Mouse (Mus musculus) ZHBTc4 (cell line): ENCODE results near the gene Serf2.

Experiments used
- DNase-seq: peaks from one replicate; pipeline ENCODE4 v3.0.0-alpha.2; 2011; ENCODE audit warnings: low read depth, low spot score

Serf2 gene

GRCm38 (mm10) chr2:121448739-121449535 lies at the start of gene Serf2:
Gene Serf2 (plus strand): TSS chr2:121449195.
- DNase-seq = peak; percentile 100

DNA sequence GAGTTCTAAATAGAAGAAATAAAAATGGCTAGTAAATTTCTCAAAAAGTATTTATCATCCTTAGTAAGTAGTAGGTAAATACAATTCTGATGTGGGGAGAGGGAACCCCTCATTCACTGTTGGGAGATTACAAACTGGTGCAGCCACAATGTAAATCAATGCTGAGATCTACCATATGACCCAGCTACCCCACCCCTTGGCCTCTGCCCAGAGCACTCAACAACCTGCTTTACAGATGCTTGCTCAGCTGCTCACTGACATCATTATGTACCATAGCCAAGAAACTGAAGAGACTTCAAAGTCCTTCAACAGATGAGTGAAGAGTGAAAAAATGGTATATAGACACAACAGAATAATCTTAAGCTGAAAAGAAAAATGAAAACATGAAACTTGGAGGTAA lies 45.7 kb upstream of the Serf2 start:
- DNase-seq = no peak

DNA sequence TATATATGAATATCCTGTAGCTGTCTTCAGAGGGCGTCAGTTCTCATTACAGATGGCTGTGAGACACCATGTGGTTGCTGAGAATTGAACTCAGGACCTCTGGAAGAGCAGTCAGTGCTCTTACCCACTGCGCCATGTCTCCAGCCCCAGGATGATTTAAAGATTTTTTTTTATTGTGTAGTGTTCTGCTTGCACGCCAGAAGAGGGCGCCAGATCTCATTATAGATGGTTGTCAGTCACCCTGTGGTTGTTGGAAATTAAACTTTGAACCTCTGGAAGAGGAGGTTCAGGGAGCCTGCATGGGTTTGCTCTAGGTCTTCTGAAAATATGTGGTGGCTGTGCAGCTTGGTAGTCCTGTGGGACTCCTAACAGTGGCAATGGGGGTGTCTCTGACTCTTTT lies 40.8 kb upstream of the Serf2 start:
- peak; percentile 85 for DNase-seq

- no peak for DNase-seq
Observed at GRCm38 (mm10) chr2:121412843-121413386, 36.1 kb upstream of the Serf2 start.

DNA sequence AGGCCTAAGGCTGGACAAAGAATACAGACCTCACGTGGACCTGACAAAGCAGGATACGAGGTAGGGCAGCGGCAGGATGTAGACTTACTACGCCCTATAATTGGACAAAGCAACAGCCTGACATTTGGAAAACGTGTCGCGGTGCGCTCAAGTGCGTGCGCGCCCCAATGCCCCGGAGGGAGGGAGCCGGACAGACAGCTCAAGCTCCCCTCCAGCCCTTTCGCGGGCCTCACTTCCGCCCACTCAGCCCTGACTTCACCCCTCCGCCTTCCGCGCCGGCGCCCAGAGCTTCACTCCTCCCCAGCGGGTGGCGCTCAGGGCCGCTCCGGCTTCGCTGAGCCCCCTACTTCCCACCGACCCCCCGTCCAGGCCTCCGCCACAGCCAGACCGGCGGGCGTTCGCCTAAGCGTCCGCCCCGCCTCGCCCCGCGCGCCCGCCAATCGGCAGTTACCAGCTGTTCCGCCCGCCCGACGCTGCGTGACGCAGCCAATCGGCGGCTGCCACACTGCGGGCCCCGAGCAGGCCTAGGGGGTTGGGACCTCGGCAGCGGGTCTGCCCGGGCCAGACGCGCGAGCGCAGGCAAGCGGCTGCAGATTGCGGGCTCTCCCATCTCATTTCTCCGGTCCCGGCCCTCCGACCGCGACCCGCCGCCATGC lies 35.5 kb upstream of the Serf2 start, which contains the start of the genes Pdia3 and Catsper2:
TSS of gene Pdia3 (plus strand) at position 389 of the 656 bp plus-strand sequence.
TSS of gene Catsper2 (minus strand) at position 406 of the 656 bp plus-strand sequence.
- DNase-seq = peak; percentile 99

DNA sequence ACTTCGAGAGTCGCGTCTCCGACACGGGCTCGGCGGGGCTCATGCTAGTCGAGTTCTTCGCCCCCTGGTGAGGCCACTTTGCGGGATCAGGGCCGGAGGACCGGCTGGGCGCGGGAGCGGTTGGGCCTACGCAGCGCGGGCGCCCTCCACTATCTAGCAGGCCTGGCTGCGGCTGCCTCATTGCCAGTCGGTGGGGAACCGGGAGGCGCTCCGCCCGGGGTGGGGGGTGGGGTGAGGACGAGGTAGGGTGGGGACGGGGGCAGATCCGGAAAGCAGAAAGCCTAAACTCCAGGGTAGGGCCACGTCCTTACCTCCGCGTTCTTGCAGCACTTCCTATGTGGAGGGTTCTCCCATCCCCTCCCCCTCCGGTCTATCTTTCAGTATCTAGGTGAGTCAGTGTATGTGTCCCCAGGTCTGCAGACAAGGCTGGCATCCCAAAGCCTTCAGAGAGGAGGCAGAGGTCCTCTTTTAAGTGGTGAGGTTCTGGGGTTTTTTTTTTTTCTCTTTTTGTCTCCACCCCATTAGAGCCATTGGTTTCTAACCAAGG lies 34.8 kb upstream of the Serf2 start:
- peak; percentile 81 for DNase-seq

DNA sequence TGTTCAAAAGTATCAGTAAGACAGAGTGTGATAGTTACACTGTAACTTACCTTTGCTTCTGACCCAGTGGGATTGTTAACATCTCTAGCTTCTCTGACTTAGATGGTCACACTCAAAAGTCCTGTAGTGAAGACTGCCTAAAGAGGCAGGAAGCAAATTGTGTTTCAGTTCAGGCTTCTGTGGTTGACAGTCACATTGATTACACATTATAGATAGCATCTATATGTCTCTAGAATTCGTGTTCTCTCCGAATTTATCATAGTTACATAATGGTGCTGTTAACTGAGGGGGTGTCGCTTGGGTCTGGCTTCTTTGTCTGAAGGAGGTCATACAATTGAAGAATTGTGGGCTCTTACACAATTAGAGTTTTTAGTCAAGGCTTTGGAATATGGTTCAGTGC lies 33.9 kb upstream of the Serf2 start:
- no peak for DNase-seq

DNA sequence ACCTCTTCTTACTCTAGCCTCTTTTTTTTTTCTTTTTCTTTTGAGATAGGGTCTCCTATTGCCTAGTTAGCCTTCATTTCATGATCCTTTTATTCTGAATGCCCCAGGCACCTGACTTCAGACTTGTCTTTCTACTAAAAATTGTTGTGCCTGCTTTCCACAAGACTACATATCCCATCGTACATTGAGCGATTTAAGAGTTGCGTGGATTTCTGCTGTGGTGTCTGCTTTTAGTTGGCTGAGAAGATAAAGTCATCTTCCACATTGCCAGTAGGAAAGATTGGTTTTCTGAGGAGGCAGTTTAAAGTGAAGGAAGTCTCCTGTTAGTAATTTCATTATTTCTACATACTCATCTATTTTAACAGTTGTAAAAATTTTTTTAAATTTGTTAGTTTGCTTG lies 33.4 kb upstream of the Serf2 start:
- DNase-seq = no peak

- DNase-seq = no peak
Observed at GRCm38 (mm10) chr2:121416356-121416755, 32.6 kb upstream of the Serf2 start.

- no peak for DNase-seq
Observed at GRCm38 (mm10) chr2:121418476-121418875, 30.5 kb upstream of the Serf2 start.

- DNase-seq = no peak
Observed at GRCm38 (mm10) chr2:121423166-121423565, 25.8 kb upstream of the Serf2 start.

DNA sequence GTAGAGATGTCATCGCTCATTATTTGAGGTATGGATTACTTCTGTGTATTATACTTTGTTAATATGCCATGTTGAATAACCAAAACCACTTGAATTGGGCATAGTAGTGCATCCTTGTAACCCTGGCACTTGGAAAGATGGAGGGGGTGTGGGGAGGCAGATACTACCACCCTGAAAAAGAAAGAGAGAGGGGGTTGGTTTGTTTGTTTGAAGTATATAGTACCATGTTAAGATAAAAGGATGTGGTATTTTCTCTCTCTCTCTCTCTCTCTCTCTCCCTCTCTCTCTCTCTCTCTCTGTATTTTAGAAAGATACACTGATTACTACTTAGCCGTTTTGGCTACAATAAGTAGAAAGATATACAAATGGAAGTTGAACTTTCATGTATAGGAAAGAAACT lies 23.1 kb upstream of the Serf2 start:
- no peak for DNase-seq

DNA sequence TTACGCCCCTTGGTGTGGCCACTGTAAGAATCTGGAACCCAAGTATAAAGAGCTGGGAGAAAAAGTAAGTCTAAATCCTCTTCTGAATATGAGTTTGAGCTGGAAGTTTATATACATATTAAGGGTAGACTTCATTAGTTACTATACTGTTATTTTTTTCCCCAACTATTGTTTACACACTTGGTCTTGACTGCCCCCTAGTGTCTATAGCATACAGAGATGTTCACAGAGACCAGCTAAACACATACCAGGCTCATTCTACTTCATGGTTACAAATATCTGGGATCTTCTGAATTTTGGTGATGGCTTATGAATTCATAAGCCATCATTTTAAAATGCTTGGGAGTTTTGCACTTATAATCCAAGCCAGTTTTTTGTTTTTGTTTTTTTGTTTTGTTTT lies 14.1 kb upstream of the Serf2 start:
- peak; percentile 64 for DNase-seq

DNA sequence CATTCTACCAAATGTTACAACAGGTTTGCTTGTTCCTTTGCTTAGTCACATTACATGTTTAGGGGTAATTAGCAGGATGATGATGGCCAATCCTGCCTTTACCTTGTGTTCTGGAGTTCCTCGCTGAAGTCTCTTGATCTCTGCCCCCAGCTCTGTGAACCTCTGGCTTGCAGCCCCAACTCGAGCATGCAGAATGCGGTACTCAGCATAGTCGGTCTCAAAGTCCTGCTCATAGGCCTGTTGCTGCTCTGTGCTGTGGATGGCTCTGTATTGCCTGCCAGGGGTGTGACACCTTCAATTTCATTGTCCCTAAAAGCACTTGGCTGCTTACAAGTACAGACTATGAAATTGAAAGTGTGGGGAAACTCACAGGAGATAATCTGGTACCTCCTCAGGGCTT lies 9.2 kb upstream of the Serf2 start:
- DNase-seq = no peak

- no peak for DNase-seq
Observed at GRCm38 (mm10) chr2:121440834-121441605, 8.0 kb upstream of the Serf2 start.

DNA sequence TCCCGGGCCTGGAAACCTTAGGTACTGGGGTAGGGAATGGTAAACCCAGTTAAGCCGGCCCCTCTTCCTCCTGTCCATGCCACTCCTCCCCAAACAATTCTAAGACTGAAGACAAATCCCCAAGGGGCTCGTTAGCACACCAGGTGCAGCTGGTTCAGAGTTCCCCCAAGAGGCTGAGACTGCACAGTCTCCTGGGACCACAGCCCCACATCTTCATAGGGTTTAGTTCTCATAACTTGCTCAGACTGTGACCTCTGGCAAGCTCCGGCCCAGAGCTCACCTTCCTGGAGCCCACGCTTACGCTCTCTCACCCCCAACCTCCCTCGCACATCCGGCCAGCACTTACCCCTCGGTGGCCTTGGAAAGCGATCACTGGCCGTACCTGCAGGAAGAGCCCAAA lies 7.2 kb upstream of the Serf2 start:
- peak; percentile 22 for DNase-seq

- peak; percentile 85 for DNase-seq
Observed at GRCm38 (mm10) chr2:121442259-121443067, 6.5 kb upstream of the Serf2 start.

- DNase-seq = no peak
Observed at GRCm38 (mm10) chr2:121443068-121443349, 6.0 kb upstream of the Serf2 start.

GRCm38 (mm10) chr2:121444178-121444577 lies 4.8 kb upstream of the Serf2 start, which contains the start of gene Ell3:
Gene Ell3 (minus strand): TSS chr2:121444278.
- no peak for DNase-seq

DNA sequence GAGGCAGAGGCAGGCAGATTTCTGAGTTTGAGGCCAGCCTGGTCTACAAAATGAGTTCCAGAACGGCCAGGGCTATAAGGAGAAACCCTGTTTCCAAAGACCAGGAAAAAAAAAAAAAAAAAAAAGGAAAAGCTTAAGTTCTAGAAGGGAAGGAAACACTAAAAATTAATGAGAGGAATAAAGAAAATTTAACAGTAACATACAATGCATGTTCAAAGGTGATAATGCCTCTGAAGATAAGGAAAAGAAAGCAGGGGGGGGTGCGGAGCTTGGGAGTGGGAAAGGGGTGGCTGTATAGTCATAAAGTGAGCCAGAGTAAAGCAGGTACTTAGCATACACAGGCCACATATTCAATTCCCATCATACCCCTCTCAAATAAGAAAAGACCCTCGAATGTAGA lies 3.9 kb upstream of the Serf2 start:
- DNase-seq = no peak

DNA sequence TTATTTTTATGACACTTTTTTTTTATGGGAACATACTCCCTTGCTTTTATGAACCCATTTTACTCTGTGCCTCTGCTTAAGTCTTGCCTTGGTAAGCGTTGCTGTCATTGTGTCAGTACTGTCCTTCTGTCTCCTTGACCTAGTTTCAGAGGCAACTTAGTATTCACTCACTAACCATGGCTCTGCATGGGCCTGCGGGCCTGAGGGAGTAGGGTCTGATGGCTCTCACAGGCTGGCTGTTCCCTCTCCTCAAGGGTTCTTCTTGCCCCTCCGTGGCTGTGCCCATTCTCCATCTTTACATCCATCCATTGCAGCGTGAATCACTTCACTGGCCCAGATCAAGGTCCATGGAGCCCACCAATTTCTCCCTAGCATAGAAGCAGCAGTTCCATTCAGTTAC lies 2.5 kb upstream of the Serf2 start:
- DNase-seq = no peak
